Mouse (Mus musculus) limb, embryonic 11.5 days (tissue): ENCODE measurements around the gene Mdm1. TPM values are rescaled to one million over a fixed set of nuclear protein-coding genes. Genes with fewer than 3 reads are reported as not detected.
"Not testable (repeated sequence)": the region's sequence is repeated elsewhere in the genome, so short reads cannot be mapped to it uniquely, and the experiment has no call there.

Source experiments
- ATAC-seq: fragments of 200-750 bp; cut with Nextera tagmentation; 2 replicates; pipeline ENCODE4 v1.8.0; 2017; ENCODE audit warnings: low read depth; ENCODE audit not compliant: insufficient number of reproducible peaks, low FRiP score, low TSS enrichment
- DNase-seq: peaks from one replicate; pipeline ENCODE4 v3.0.0-alpha.2; 2015; ENCODE audit warnings: low spot score
- H3K27ac ChIP-seq: fragments of 300-500 bp; sonication (generic); replicated peaks from 2 replicates; pipeline ENCODE4 v1.5.1; 2014; ENCODE audit warnings: low read depth, mild to moderate bottlenecking, low read length
- H3K27me3 ChIP-seq: fragments of 300-500 bp; sonication (generic); 2 replicates; pipeline ENCODE4 v1.6.1; 2014; ENCODE audit warnings: mild to moderate bottlenecking, low read length, mixed read lengths; ENCODE audit not compliant: control insufficient read depth, insufficient read depth
- H3K36me3 ChIP-seq: fragments of 300-500 bp; sonication (generic); 2 replicates; pipeline ENCODE4 v1.6.1; 2014; ENCODE audit warnings: mild to moderate bottlenecking, low read length, moderate library complexity, mixed read lengths; ENCODE audit not compliant: control insufficient read depth, insufficient read depth
- H3K4me1 ChIP-seq: fragments of 300-500 bp; sonication (generic); 2 replicates; pipeline ENCODE4 v1.6.1; 2014; ENCODE audit warnings: low read length, mixed read lengths; ENCODE audit not compliant: control insufficient read depth, insufficient read depth
- H3K4me2 ChIP-seq: fragments of 300-500 bp; sonication (generic); 2 replicates; pipeline ENCODE4 v1.6.1; 2014; ENCODE audit warnings: low read depth, mild to moderate bottlenecking, moderate library complexity; ENCODE audit not compliant: severe bottlenecking
- H3K4me3 ChIP-seq: fragments of 300-500 bp; sonication (generic); 2 replicates; pipeline ENCODE4 v1.5.1; 2014; ENCODE audit warnings: low read depth, low read length
- H3K9ac ChIP-seq: fragments of 300-500 bp; sonication (generic); 2 replicates; pipeline ENCODE4 v1.6.1; 2014; ENCODE audit warnings: mild to moderate bottlenecking, low read length
- H3K9me3 ChIP-seq: fragments of 300-500 bp; sonication (generic); 2 replicates; pipeline ENCODE4 v1.6.1; 2016; ENCODE audit warnings: low read length; ENCODE audit not compliant: control insufficient read depth
- WGBS: fragments of 180-500 bp; shearing (Covaris S2); extraction: QIAGEN DNeasy Blood & Tissue Kit; methylation state at CpG from one replicate; pipeline ENCODE4 v1.1.7; 2014; 5-methylcytosine and 5-hydroxymethylcytosine counted together
- polyA plus RNA-seq: library from polyadenylated mRNA; unstranded; fragments of >200 nt; fragmentation: Nextera tagmentation; extraction: Ambion mirVana; gene quantifications from 2 replicates; pipeline ENCODE4 v1.2.1, GENCODE M21; 2014

Mdm1 gene
- polyA plus RNA-seq, 1 experiment from 2014 or later = 58.7 TPM

GRCm38 (mm10) chr10:118161131-118161530 is 19.5 kb downstream of the Mdm1 start:
- H3K9me3 ChIP-seq = 0 out of 2 replicates have a peak, but pooled peaks cover 2% of the 10 kb centered on the region
- H3K36me3 ChIP-seq = peaks cover 21% of the 10 kb centered on the region
- no peak overlapping the region for H3K4me3 ChIP-seq
- no peaks in the 10 kb centered on the region for H3K27me3 ChIP-seq
- no peaks in the 10 kb centered on the region for H3K4me1 ChIP-seq
- H3K9ac ChIP-seq = no peak overlapping the region
- no peak overlapping the region for H3K27ac ChIP-seq
- DNase-seq = no peak
- 97% methylated on average over 2 of the region's 2 CpGs for WGBS
- ATAC-seq = no peak
- no peak overlapping the region for H3K4me2 ChIP-seq

DNA sequence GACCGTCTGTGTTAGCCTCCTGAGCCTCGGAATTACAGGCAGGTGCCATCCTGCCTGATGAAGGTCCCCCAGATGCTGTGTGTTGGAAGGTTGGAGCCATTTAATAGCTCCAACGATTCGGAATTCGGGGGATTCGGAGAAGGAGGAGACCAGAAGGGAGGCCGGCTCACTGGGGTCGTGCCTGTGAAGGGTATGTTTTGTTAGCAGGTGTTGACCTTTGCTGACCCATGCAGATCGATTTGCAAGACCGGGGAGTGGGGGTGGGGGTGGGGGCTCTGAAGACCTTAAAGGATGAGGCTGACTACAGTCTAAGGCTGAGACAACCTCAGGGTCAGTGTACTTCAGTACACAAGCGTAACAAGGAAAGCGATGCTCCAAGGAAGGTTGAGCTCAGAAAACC is 27.6 kb downstream of the Mdm1 start:
- Histone ChIP-seq H3K9ac (no peak overlapping the region), H3K36me3 (peaks cover 2% of the 10 kb centered on the region; the same call in 1 of the 2 replicates), H3K27ac (no peak overlapping the region), H3K4me1 (no peaks in the 10 kb centered on the region), H3K4me2 (no peak overlapping the region), H3K4me3 (no peak overlapping the region), H3K27me3 (no peaks in the 10 kb centered on the region), H3K9me3 (no peaks in the 10 kb centered on the region)
- no peak for DNase-seq
- WGBS = 78% methylated on average over 12 of the region's 12 CpGs
- ATAC-seq = no peak

DNA sequence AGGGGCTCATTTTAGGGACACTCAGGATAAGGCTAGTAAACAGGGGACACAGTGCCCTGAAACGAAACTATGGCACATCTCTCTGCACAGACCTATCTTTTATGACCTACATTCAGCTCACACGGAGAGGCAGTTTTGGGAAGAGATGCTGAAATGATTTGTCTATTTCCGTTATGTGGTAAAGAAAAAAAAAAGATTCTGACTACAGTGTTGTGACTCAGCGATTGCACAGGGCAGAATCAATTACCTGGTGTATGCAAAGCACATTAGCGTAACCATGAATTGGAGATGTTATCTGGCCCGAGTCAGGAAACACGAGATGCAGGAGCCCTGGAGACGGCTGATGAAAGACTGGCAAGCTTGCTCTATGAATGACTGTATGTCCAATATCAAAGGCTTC is 30.8 kb downstream of the Mdm1 start:
- no peak for ATAC-seq

GRCm38 (mm10) chr10:118172876-118173275 is 31.3 kb downstream of the Mdm1 start:
- DNase-seq (no peak), ATAC-seq (no peak)
- WGBS = 91% methylated on average over 3 of the region's 3 CpGs
- H3K4me3 ChIP-seq = no peak overlapping the region
- H3K4me2 ChIP-seq = no peak overlapping the region
- H3K27me3 ChIP-seq = no peaks in the 10 kb centered on the region
- peaks cover 2% of the 10 kb centered on the region; the same call in 1 of the 2 replicates for H3K36me3 ChIP-seq
- no peaks in the 10 kb centered on the region for H3K9me3 ChIP-seq
- H3K9ac ChIP-seq = no peak overlapping the region
- H3K4me1 ChIP-seq = no peaks in the 10 kb centered on the region
- no peak overlapping the region for H3K27ac ChIP-seq

More for the DNA sequence above, 30.8 kb downstream of the Mdm1 start:
- Histone ChIP-seq H3K27me3 (no peaks in the 10 kb centered on the region), H3K27ac (no peak overlapping the region), H3K4me1 (no peaks in the 10 kb centered on the region), H3K4me2 (no peak overlapping the region), H3K4me3 (no peak overlapping the region), H3K9ac (no peak overlapping the region), H3K9me3 (no peaks in the 10 kb centered on the region), H3K36me3 (peaks cover 2% of the 10 kb centered on the region; the same call in 1 of the 2 replicates)
- 82% methylated on average over 8 of the region's 8 CpGs for WGBS
- no peak for DNase-seq

DNA sequence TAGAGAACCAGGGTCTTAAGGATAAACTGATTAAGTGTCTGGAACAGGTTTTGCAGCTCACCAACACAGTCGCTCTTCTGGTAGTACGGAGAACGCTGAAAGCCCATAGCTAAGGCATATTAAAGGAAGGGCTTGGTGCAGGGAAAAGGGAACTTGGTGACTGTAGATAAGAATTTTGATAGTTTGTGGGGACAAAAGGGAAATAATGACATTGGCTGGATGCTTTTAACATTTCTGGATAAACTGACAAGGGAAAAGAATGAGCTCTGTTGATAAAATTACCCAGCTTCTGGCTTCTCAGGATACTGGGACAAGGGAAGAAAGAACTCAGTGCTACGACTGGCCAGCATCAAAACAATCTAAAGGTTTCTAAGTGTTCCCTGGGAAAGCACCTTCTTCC is 33.9 kb downstream of the Mdm1 start:
- not testable (repeated sequence) for H3K4me1 ChIP-seq, ATAC-seq, H3K9me3 ChIP-seq, DNase-seq, H3K36me3 ChIP-seq, H3K9ac ChIP-seq, H3K27me3 ChIP-seq, H3K4me2 ChIP-seq, H3K4me3 ChIP-seq, H3K27ac ChIP-seq
- 93% methylated on average over 4 of the region's 4 CpGs for WGBS

DNA sequence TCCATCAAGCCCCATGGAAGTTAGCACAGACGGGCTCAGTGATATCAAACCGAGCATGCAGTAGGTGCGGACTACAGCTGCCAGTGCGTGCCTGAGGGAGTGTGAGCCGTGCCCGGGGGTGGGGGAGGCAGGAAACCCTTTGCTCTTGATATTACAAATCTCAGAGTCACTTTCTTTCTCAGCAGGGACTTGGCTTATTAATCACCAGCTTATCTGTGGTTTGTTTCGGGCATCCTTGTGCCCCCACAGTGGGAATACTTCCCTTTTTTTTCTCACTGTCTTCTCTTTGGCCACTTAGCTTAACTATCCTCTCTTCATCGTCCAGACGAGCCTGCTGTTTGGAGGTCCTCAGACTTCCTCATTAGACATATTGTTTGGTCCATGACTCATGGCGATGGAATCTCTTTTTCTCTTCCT is 37.1 kb downstream of the Mdm1 start:
- Histone ChIP-seq H3K9ac (no peak overlapping the region), H3K27me3 (no peaks in the 10 kb centered on the region), H3K4me1 (no peaks in the 10 kb centered on the region), H3K4me2 (no peak overlapping the region), H3K27ac (no peak overlapping the region), H3K36me3 (no peaks in the 10 kb centered on the region), H3K9me3 (no peaks in the 10 kb centered on the region), H3K4me3 (no peak overlapping the region)
- 93% methylated on average over 10 of the region's 10 CpGs for WGBS
- no peak for ATAC-seq
- DNase-seq = no peak

- Histone ChIP-seq H3K9me3 (no peaks in the 10 kb centered on the region), H3K9ac (no peak overlapping the region), H3K36me3 (no peaks in the 10 kb centered on the region), H3K27me3 (no peaks in the 10 kb centered on the region), H3K4me1 (no peaks in the 10 kb centered on the region), H3K4me3 (no peak overlapping the region), H3K27ac (no peak overlapping the region), H3K4me2 (no peak overlapping the region)
- DNase-seq = no peak
- 89% methylated on average over 11 of the region's 11 CpGs for WGBS
- ATAC-seq = no peak
Measured at GRCm38 (mm10) chr10:118179265-118179664, 37.7 kb downstream of the Mdm1 start.

GRCm38 (mm10) chr10:118195150-118195549 is 53.5 kb downstream of the Mdm1 start:
- H3K4me1 ChIP-seq, H3K4me2 ChIP-seq, H3K36me3 ChIP-seq, H3K9ac ChIP-seq, H3K27me3 ChIP-seq, DNase-seq, H3K4me3 ChIP-seq, H3K9me3 ChIP-seq, H3K27ac ChIP-seq: not testable (repeated sequence)
- WGBS = 39% methylated on average over 3 of the region's 3 CpGs
- peak; percentile 65; the same call in 1 of the 2 replicates for ATAC-seq

- H3K4me1 ChIP-seq = no peaks in the 10 kb centered on the region
- no peaks in the 10 kb centered on the region for H3K27me3 ChIP-seq
- no peak within 1 kb of the TSS for H3K27ac ChIP-seq
- DNase-seq (no peak), ATAC-seq (no peak)
- no peaks in the 10 kb centered on the region for H3K36me3 ChIP-seq
- no peak within 1 kb of the TSS for H3K9ac ChIP-seq
- WGBS = 91% methylated on average over 4 of the region's 4 CpGs
- no peaks in the 10 kb centered on the region for H3K9me3 ChIP-seq
- H3K4me2 ChIP-seq = no peak within 1 kb of the TSS
- no peak within 1 kb of the TSS for H3K4me3 ChIP-seq
Measured at GRCm38 (mm10) chr10:118204642-118205041, 63.0 kb downstream of the Mdm1 start, which contains the start of gene Il22. TSS of gene Il22 (plus strand) at chr10:118204942.
